Mouse (Mus musculus) CH12.LX (cell line): ENCODE measurements around the gene Fars2. TPM values are rescaled to one million over a fixed set of nuclear protein-coding genes. Genes with fewer than 3 reads are reported as not detected.

Experiments
- DNase-seq: peaks from one replicate; pipeline ENCODE4 v3.0.0-alpha.2; 2013; ENCODE audit errors: extremely low read depth
- H3K27ac ChIP-seq: 2 replicates; pipeline ENCODE4 v1.5.1; 2012; ENCODE audit warnings: low read depth, mild to moderate bottlenecking, control low read depth, moderate library complexity; ENCODE audit not compliant: insufficient read depth
- H3K27me3 ChIP-seq: replicated peaks from 2 replicates; pipeline ENCODE3; 2012; ENCODE audit warnings: inconsistent platforms
- H3K36me3 ChIP-seq, 2 experiments: replicated peaks in 1 of 2; 2 replicates each; pipeline versions ENCODE3 to v1.6.1; 2012; ENCODE audit warnings: inconsistent platforms in 1 of 2, low read length in 1 of 2, mild to moderate bottlenecking in 1 of 2, mixed read lengths in 1 of 2, moderate library complexity in 1 of 2; ENCODE audit not compliant: control insufficient read depth in 1 of 2, insufficient read depth in 1 of 2
- H3K4me1 ChIP-seq, 2 experiments: 2 replicates each; pipeline ENCODE4 v1.6.1; 2012; ENCODE audit warnings: inconsistent platforms in 1 of 2, moderate library complexity in 1 of 2; ENCODE audit not compliant: insufficient read depth in 2 of 2, control insufficient read depth in 1 of 2
- H3K4me2 ChIP-seq: 2 replicates; pipeline ENCODE4 v1.6.1; 2012; ENCODE audit warnings: low read depth, mild to moderate bottlenecking, control low read depth; ENCODE audit not compliant: poor library complexity, insufficient read depth, severe bottlenecking
- H3K4me3 ChIP-seq, 3 experiments: fragments of 150-350 bp in 1 of 3; sonication (generic) in 1 of 3; replicated peaks in 1 of 3; 2 replicates each; pipeline versions ENCODE3 to v1.5.1; 2011 to 2012; ENCODE audit warnings: low read depth in 2 of 3, low read length in 2 of 3, mild to moderate bottlenecking in 2 of 3, moderate library complexity in 2 of 3, control low read depth in 1 of 3, improper control_type of control experiment in 1 of 3, inconsistent platforms in 1 of 3, mixed read lengths in 1 of 3; ENCODE audit not compliant: poor library complexity in 1 of 3
- H3K79me2 ChIP-seq: replicated peaks from 2 replicates; pipeline ENCODE4 v1.6.1; 2012; ENCODE audit warnings: mild to moderate bottlenecking, moderate library complexity; ENCODE audit not compliant: control insufficient read depth, poor library complexity, insufficient read depth, severe bottlenecking; ENCODE audit errors: extremely low read depth
- H3K9ac ChIP-seq: 2 replicates; pipeline ENCODE4 v1.6.1; 2012; ENCODE audit warnings: low read depth, mild to moderate bottlenecking, control low read depth, moderate library complexity; ENCODE audit not compliant: insufficient read depth
- H3K9me3 ChIP-seq: replicated peaks from 2 replicates; pipeline ENCODE3; 2012; ENCODE audit warnings: low read length, inconsistent platforms, mixed read lengths
- CHD2 ChIP-seq: IDR thresholded peaks from 2 replicates; pipeline ENCODE4 v1.6.1; 2011; ENCODE audit warnings: low read length, improper control_type of control experiment
- CTCF ChIP-seq, 2 experiments: IDR thresholded peaks in 1 of 2; conservative IDR thresholded peaks in 1 of 2; 2 replicates each; pipeline ENCODE4 v1.5.1; 2011 to 2012; ENCODE audit warnings: low read depth in 2 of 2, low read length in 2 of 2, improper control_type of control experiment in 1 of 2, inconsistent platforms in 1 of 2, mild to moderate bottlenecking in 1 of 2, moderate library complexity in 1 of 2
- E2F4 ChIP-seq: IDR thresholded peaks from 2 replicates; pipeline ENCODE4 v1.6.1; 2011; ENCODE audit warnings: low read depth, low read length, improper control_type of control experiment; ENCODE audit not compliant: insufficient replicate concordance
- ELF1 ChIP-seq: IDR thresholded peaks from 2 replicates; pipeline ENCODE4 v1.6.1; 2014; ENCODE audit warnings: low read depth, mild to moderate bottlenecking, inconsistent platforms, low read length, improper control_type of control experiment
- EP300 ChIP-seq: IDR thresholded peaks from 2 replicates; pipeline ENCODE4 v1.6.1; 2011; ENCODE audit warnings: low read length, improper control_type of control experiment
- ETS1 ChIP-seq: conservative IDR thresholded peaks from 2 replicates; pipeline ENCODE4 v1.6.1; 2012; ENCODE audit warnings: low read depth, mild to moderate bottlenecking, inconsistent platforms, low read length, improper control_type of control experiment, moderate library complexity
- GABPA ChIP-seq: IDR thresholded peaks from 2 replicates; pipeline ENCODE4 v1.6.1; 2012; ENCODE audit warnings: low read depth, low read length, improper control_type of control experiment, inconsistent platforms; ENCODE audit not compliant: insufficient replicate concordance
- IRF4 ChIP-seq: IDR thresholded peaks from 2 replicates; pipeline ENCODE4 v1.6.1; 2014; ENCODE audit warnings: low read depth, mild to moderate bottlenecking, inconsistent platforms, low read length, improper control_type of control experiment
- JUN ChIP-seq: IDR thresholded peaks from 2 replicates; pipeline ENCODE4 v1.6.1; 2011; ENCODE audit warnings: low read depth, mild to moderate bottlenecking, low read length, improper control_type of control experiment, moderate library complexity; ENCODE audit not compliant: insufficient read depth
- JUND ChIP-seq: conservative IDR thresholded peaks from 2 replicates; pipeline ENCODE4 v1.6.1; 2011; ENCODE audit warnings: low read depth, low read length, improper control_type of control experiment
- KAT2A ChIP-seq: IDR thresholded peaks from 2 replicates; pipeline ENCODE4 v1.6.1; 2012; ENCODE audit warnings: low read length, improper control_type of control experiment, inconsistent platforms; ENCODE audit not compliant: insufficient replicate concordance
- MAX ChIP-seq: IDR thresholded peaks from 2 replicates; pipeline ENCODE4 v1.6.1; 2011; ENCODE audit warnings: low read length, improper control_type of control experiment
- MAZ ChIP-seq: IDR thresholded peaks from 2 replicates; pipeline ENCODE4 v1.6.1; 2012; ENCODE audit warnings: low read depth, mild to moderate bottlenecking, inconsistent platforms, low read length, improper control_type of control experiment, moderate library complexity
- MEF2A ChIP-seq: IDR thresholded peaks from 2 replicates; pipeline ENCODE4 v1.6.1; 2014; ENCODE audit warnings: low read depth, mild to moderate bottlenecking, inconsistent platforms, low read length, improper control_type of control experiment, borderline replicate concordance
- MXI1 ChIP-seq: IDR thresholded peaks from 2 replicates; pipeline ENCODE4 v1.6.1; 2011; ENCODE audit warnings: mild to moderate bottlenecking, low read depth, low read length, improper control_type of control experiment
- NELFE ChIP-seq: IDR thresholded peaks from 2 replicates; pipeline ENCODE4 v1.6.1; 2011; ENCODE audit warnings: low read depth, low read length, improper control_type of control experiment
- PAX5 ChIP-seq: IDR thresholded peaks from 2 replicates; pipeline ENCODE4 v1.6.1; 2012; ENCODE audit warnings: low read length, inconsistent platforms, mixed read lengths
- POLR2A ChIP-seq: IDR thresholded peaks from 2 replicates; pipeline ENCODE4 v1.6.1; 2011; ENCODE audit warnings: low read depth, mild to moderate bottlenecking, improper control_type of control experiment, low read length
- POLR2AphosphoS2 ChIP-seq: IDR thresholded peaks from 2 replicates; pipeline ENCODE4 v1.6.1; 2011; ENCODE audit warnings: low read depth, low read length, improper control_type of control experiment
- RCOR1 ChIP-seq: conservative IDR thresholded peaks from 2 replicates; pipeline ENCODE4 v1.6.1; 2012; ENCODE audit warnings: low read depth, mild to moderate bottlenecking, inconsistent platforms, low read length, improper control_type of control experiment
- SMC3 ChIP-seq: IDR thresholded peaks from 2 replicates; pipeline ENCODE4 v1.6.1; 2011; ENCODE audit warnings: low read depth, low read length, improper control_type of control experiment
- TBP ChIP-seq: conservative IDR thresholded peaks from 2 replicates; pipeline ENCODE4 v1.6.1; 2011; ENCODE audit warnings: low read depth, low read length, improper control_type of control experiment
- UBTF ChIP-seq: IDR thresholded peaks from 2 replicates; pipeline ENCODE4 v1.6.1; 2012; ENCODE audit warnings: low read depth, mild to moderate bottlenecking, inconsistent platforms, low read length, improper control_type of control experiment, moderate library complexity
- USF1 ChIP-seq: IDR thresholded peaks from 2 replicates; pipeline ENCODE4 v1.6.1; 2014; ENCODE audit warnings: low read depth, mild to moderate bottlenecking, inconsistent platforms, low read length, improper control_type of control experiment
- USF2 ChIP-seq: conservative IDR thresholded peaks from 2 replicates; pipeline ENCODE4 v1.6.1; 2011; ENCODE audit warnings: low read depth, low read length, improper control_type of control experiment
- ZKSCAN1 ChIP-seq: IDR thresholded peaks from 2 replicates; pipeline ENCODE4 v1.6.1; 2012; ENCODE audit warnings: low read depth, inconsistent platforms, low read length, improper control_type of control experiment, borderline replicate concordance
- ZMIZ1 ChIP-seq: IDR thresholded peaks from 2 replicates; pipeline ENCODE4 v1.6.1; 2012; ENCODE audit warnings: low read depth, mild to moderate bottlenecking, inconsistent platforms, low read length, improper control_type of control experiment
- ZNF384 ChIP-seq: IDR thresholded peaks from 2 replicates; pipeline ENCODE4 v1.6.1; 2012; ENCODE audit warnings: low read depth, low read length, improper control_type of control experiment, inconsistent platforms
- dilution Hi-C: fragments of 300-500 bp; cut with MboI; formaldehyde crosslinking; loops from 2 replicates; pipeline ENCODE4 v1.14.3; 2020; ENCODE audit warnings: low sequenced_read_pairs; ENCODE audit not compliant: extremely low pct_unique_long_range_greater_than_20kb, extremely low pct_ligation_motif_present
- in situ Hi-C: fragments of 300-500 bp; cut with MboI; formaldehyde crosslinking; loops from 3 replicates; pipeline ENCODE4 v1.14.3; 2019; ENCODE audit warnings: low sequenced_read_pairs, low pct_ligation_motif_present, low pct_unique_long_range_greater_than_20kb, mixed read lengths
- polyA plus RNA-seq: library from polyadenylated mRNA; unstranded; fragments of >175 nt; gene quantifications from 2 replicates; pipeline ENCODE4 v1.2.1, GENCODE M21; 2012; ENCODE audit warnings: low read depth; ENCODE audit not compliant: insufficient read length
- total RNA-seq, 2 experiments: library from RNA; depleted of rRNA; stranded (reverse); fragments of 300-350 nt in 1 of 2; fragments of >200 nt in 1 of 2; gene quantifications; 2 replicates each; pipeline ENCODE4 v1.2.3; 2012 to 2014

The Fars2 gene
- total and polyA plus RNA-seq, 3 experiments: 30.2 to 47.7 (median 46.4) TPM

DNA sequence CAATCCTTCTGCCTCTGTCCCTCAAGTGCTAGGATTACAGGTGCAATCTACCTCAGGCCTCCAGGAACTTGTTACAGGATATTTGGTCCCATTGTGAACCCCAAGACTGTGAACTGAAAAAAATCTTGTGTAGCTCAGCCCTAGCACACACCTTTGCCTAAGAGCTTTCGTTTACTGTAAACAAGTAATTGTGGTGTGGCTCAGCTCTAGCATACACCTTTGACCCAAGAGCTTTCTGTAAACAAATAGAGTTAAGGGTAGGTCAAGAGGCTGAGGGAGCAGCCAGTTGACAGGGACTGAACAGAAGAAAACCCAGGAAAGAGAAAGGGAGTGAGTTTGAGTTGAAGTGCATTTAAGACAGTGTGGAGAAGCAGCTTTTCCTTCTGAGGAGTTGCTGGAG, 506.3 kb downstream of the Fars2 start:
- Histone ChIP-seq H3K27ac (no peak overlapping the region), H3K36me3 (no peaks in the 10 kb centered on the region), H3K79me2 (no peaks in the 10 kb centered on the region), H3K4me2 (no peak overlapping the region), H3K9ac (no peak overlapping the region), H3K4me3 (no peak overlapping the region), H3K9me3 (peaks cover 7% of the 10 kb centered on the region), H3K4me1 (0 out of 4 replicates have a peak, but pooled peaks cover 0 to 4% of the 10 kb centered on the region in 2 experiments), H3K27me3 (no peaks in the 10 kb centered on the region)
- dilution Hi-C loops (no loop called here), in situ Hi-C loops (no loop called here)
- TF ChIP-seq ZNF384: no peak
- TF ChIP-seq ELF1: no peak
- TF ChIP-seq USF1: no peak
- TF ChIP-seq ETS1: no peak
- TF ChIP-seq MAX: no peak
- no peak for TF ChIP-seq POLR2A
- no peak for TF ChIP-seq UBTF
- TF ChIP-seq ZMIZ1: no peak
- no peak for TF ChIP-seq NELFE
- TF ChIP-seq JUN: no peak
- no peak for TF ChIP-seq JUND
- no peak for TF ChIP-seq POLR2AphosphoS2
- no peak for DNase-seq

DNA sequence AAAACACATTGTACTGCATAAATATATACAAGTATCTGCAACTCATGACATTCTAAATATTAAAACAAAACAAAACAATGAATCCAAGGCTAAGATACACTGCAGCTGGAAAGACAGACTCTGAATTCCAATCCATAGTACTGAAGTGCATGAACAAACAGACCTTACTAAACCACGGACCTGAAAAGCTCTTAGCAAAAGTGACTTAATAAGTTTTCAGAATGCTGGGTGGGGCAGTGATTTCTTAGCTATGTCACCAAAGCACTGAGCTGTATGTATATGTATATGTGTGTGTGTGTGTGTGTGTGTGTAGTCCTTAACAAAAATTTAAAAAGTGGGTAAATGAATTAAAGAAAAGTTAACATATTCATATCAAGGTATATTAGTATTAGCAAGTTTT, 511.9 kb downstream of the Fars2 start:
- Histone ChIP-seq H3K27me3 (no peaks in the 10 kb centered on the region), H3K4me1 (no peaks in the 10 kb centered on the region), H3K79me2 (no peaks in the 10 kb centered on the region), H3K4me2 (no peak overlapping the region), H3K4me3 (no peak overlapping the region), H3K9ac (no peak overlapping the region), H3K27ac (no peak overlapping the region), H3K36me3 (no peaks in the 10 kb centered on the region), H3K9me3 (peaks cover 7% of the 10 kb centered on the region)
- TF ChIP-seq POLR2A: no peak
- no peak for TF ChIP-seq ZNF384
- no peak for TF ChIP-seq EP300
- no peak for TF ChIP-seq USF2
- TF ChIP-seq CTCF (conservative IDR thresholded peaks at IDR 0.05 in 1 of 2, IDR thresholded peaks at IDR 0.05 in 1 of 2; ENCODE audit: low read depth in 2 of 2, low read length in 2 of 2): no peak
- TF ChIP-seq PAX5: no peak
- TF ChIP-seq MXI1: no peak
- no peak for TF ChIP-seq ETS1
- no peak for TF ChIP-seq RCOR1
- TF ChIP-seq ZKSCAN1: no peak
- no peak for TF ChIP-seq E2F4
- no peak for TF ChIP-seq GABPA
- no peak for TF ChIP-seq IRF4
- TF ChIP-seq KAT2A: no peak
- no peak for TF ChIP-seq TBP
- no peak for TF ChIP-seq JUND
- no peak for TF ChIP-seq CHD2
- no peak for TF ChIP-seq MEF2A
- TF ChIP-seq SMC3: no peak
- no peak for TF ChIP-seq MAZ
- DNase-seq: no peak
- in situ Hi-C loops (no loop called here), dilution Hi-C loops (no loop called here)
